Mouse (Mus musculus) gonadal fat pad, adult 2 months (tissue): ENCODE data around the gene Gm48551. TPM values are rescaled to one million over a fixed set of nuclear protein-coding genes. Genes with fewer than 3 reads are reported as not detected.

Source experiments
- DNase-seq: peaks from one replicate; pipeline ENCODE4 v3.0.0-alpha.2; 2012; ENCODE audit warnings: low read depth
- polyA plus RNA-seq: library from polyadenylated mRNA; depleted of rRNA; stranded (reverse); fragments of >200 nt; gene quantifications from 2 replicates; pipeline ENCODE4 v1.2.3, GENCODE M21; 2012; rRNA removed

The Gm48551 gene
- polyA plus RNA-seq, 1 experiment: 3.3 TPM

- no peak for DNase-seq
Measured at GRCm38 (mm10) chr10:81429605-81430061, 45.4 kb downstream of the Gm48551 start.

GRCm38 (mm10) chr10:81430141-81430830 lies 46.0 kb downstream of the Gm48551 start:
- DNase-seq: no peak

- DNase-seq: no peak
Measured at GRCm38 (mm10) chr10:81430831-81431525, 46.7 kb downstream of the Gm48551 start.

DNA sequence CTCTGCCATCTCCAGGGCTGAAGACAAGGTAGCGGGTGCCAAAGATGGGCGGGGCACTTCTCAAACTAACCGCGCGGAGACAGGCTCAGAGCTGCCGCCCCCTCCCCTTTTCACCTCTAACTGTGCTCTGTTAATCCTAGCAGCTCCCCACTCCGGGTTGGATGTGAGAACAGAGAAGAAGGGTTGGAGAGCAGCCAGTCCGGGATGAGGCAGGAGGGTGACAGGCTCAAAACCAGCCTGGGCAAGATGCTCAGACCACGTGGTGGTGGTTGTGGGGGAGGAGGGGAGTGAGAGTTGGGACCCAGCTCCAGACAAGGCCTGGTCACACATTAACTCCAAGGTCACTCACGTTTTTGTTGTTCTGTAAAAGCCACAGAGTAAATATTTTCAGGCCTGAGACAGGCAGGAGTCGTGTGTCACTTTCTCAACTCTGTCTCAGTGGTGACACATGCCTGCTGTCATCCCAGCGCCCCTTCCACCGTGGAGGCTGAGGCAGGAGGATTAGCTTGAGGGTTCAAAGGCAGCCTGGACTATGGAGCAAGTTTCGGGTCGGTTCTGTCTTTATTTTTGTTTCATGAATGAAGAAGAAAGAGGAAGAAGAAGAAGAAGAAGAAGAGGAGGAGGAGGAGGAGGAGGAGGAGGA lies 47.4 kb downstream of the Gm48551 start:
- no peak for DNase-seq

DNA sequence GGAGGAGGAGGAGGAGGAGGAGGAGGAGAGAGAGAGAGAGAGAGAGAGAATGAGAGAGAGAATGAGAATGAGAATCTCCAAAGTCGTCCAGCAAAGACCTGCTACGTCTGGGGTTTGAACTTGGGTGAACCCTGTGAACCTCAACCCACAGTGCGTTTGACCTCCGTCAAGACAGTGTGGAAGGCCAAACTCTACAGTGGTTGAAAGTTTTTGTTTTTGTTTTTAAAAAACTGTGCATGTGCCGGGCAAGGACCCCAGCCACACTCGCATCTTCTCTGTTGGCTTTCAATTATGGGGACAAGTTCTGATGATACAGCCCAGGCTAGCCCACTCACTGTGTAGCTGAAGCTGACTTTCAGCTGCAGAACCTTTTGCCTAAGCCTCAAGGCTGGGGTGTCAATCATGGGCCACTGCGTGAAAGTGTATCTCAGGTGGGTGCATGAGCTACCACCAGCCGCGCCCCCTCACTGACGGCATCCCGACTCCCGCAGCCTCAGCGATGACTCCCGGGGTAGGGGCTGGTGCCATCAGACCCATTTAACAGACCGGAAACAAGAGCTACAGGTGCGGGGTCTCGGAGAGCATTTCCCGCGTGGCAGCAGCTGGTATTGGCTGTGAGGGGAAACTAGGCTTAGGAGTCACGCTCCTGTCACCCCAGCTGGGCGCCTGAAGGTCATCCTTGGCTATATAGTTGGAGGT lies 48.1 kb downstream of the Gm48551 start:
- DNase-seq: no peak

DNA sequence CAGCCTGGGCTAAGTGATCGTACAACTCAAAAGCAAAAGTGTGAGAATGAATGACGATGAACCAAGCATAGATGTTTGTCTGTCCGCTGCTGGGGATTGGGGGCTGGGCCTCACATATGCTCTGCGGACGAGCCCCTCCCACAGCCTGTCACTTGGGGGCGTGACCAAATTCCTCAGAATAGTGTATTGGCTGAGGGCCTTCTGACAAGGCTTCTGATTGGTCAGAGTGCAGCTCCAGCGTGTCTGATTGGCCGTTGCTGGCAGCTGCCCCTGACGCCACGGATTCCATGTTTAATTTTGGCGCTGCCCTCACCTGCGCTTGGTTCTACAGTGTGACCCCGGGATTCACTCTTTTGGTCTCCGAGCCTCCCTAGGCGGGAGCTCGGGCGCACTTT lies 48.6 kb downstream of the Gm48551 start:
- DNase-seq: no peak

DNA sequence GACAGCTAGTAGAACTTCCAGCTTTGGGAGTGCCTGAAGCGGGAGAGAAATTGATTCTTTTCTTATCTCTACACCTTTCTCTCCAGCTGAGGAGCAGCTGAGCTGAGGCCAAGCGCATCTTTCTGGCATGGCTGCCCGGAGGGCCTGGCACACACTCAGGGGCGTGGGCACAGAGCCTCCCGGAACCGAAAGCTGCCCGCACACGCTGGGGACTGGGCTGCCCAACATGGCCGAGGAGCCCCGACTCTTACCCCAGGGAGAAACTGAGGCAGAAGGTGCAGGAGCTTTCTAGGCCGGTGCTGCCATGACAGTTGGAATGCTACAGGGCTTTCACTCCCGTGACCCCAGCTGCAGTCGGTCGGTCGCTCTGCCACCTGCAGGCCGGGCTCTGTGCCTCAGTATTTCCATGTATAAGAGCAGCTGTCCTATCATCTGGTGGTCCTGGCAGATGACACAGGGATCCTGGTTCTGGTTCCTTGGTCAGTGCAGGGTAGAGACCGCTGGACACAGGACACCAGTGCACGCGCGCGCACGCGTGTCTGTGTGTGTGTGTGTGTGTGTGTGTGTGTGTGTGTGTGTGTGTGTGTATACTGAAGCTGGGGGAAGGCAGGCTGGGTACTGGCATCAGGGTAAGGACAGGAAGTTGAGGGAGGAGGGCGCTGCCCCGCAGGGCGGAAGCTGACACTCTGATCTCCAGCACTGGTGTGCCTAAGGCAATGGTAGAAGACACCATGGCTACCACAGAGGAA lies 49.4 kb downstream of the Gm48551 start:
- DNase-seq: no peak

- DNase-seq: no peak
Measured at GRCm38 (mm10) chr10:81434361-81435263, 50.3 kb downstream of the Gm48551 start.

DNA sequence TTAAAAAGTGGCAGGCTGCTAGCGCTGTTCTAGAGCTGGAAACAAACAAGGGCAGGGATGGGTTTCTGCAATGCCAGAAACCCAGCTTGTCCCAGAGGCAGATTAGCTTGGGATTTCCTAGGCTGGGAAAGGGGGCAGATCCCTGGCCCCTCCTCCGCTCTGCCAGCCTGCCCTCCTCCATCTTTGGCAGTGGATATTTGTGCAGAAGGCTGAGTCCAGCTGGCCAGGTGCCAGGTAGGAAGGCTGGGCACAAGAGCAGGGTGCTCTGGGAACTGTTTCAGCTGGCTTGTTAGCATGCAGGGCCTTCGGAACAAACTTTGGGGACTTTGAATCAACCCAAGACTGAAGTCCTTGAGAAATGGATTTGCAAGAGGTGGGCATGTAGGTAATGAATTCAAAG lies 51.2 kb downstream of the Gm48551 start:
- DNase-seq: no peak

GRCm38 (mm10) chr10:81441019-81441418 lies 56.8 kb downstream of the Gm48551 start:
- no peak for DNase-seq

Other genes starting within 250 kb of the Gm48551 start
- gene Zbtb7a, start 249.2 kb upstream of the Gm48551 start, polyA plus RNA-seq: 30.0 and 49.1 TPM in 2 replicates
- 31.5 and 32.8 TPM in 2 replicates for gene Pias4, start 216.5 kb upstream of the Gm48551 start, polyA plus RNA-seq
- gene Eef2, start 207.8 kb upstream of the Gm48551 start, polyA plus RNA-seq: 1,971 and 2,241 TPM in 2 replicates
- gene Dapk3, start 201.5 kb upstream of the Gm48551 start, polyA plus RNA-seq: 76.3 and 81.7 TPM in 2 replicates
- not detected in 2 replicates for gene 4930442H23Rik, start 200.6 kb upstream of the Gm48551 start, polyA plus RNA-seq
- not detected in 2 replicates for gene Nmrk2, start 182.4 kb upstream of the Gm48551 start, polyA plus RNA-seq
- gene Atcay, start 153.6 kb upstream of the Gm48551 start, polyA plus RNA-seq: 0.03 TPM in 1 of 2 replicates, not detected in the other
- 17.9 and 20.9 TPM in 2 replicates for gene Zfr2, start 151.3 kb upstream of the Gm48551 start, polyA plus RNA-seq
- gene Matk, start 131.5 kb upstream of the Gm48551 start, polyA plus RNA-seq: 3.1 and 4.7 TPM in 2 replicates
- 65.7 and 72.8 TPM in 2 replicates for gene Mrpl54, start 117.5 kb upstream of the Gm48551 start, polyA plus RNA-seq
- gene Apba3, start 117.5 kb upstream of the Gm48551 start, polyA plus RNA-seq: 61.1 and 77.4 TPM in 2 replicates
- gene Tjp3, start 92.9 kb upstream of the Gm48551 start, polyA plus RNA-seq: 21.4 and 29.9 TPM in 2 replicates
- 57.9 and 58.4 TPM in 2 replicates for gene Pip5k1c, start 91.5 kb upstream of the Gm48551 start, polyA plus RNA-seq
- 24.8 and 25.0 TPM in 2 replicates for gene Cactin, start 63.4 kb upstream of the Gm48551 start, polyA plus RNA-seq
- gene Tbxa2r, start 55.7 kb upstream of the Gm48551 start, polyA plus RNA-seq: 8.3 and 9.3 TPM in 2 replicates
- gene Gipc3, start 41.2 kb upstream of the Gm48551 start, polyA plus RNA-seq: 1.4 and 1.7 TPM in 2 replicates
- 60.3 and 76.7 TPM in 2 replicates for gene Hmg20b, start 34.0 kb upstream of the Gm48551 start, polyA plus RNA-seq
- 29.8 and 39.5 TPM in 2 replicates for gene Mfsd12, start 27.0 kb upstream of the Gm48551 start, polyA plus RNA-seq
- gene 4930404N11Rik, start 18.6 kb upstream of the Gm48551 start, polyA plus RNA-seq: 1.7 and 2.0 TPM in 2 replicates
- 48.7 and 59.7 TPM in 2 replicates for gene Fzr1, start 6.0 kb upstream of the Gm48551 start, polyA plus RNA-seq
- gene Dohh, start within 50 bp of the Gm48551 start, polyA plus RNA-seq: 93.9 and 96.3 TPM in 2 replicates
- 3.1 and 5.6 TPM in 2 replicates for gene Gm48552, start 4.5 kb downstream of the Gm48551 start, polyA plus RNA-seq
- gene Smim24, start 8.6 kb downstream of the Gm48551 start, polyA plus RNA-seq: 28.6 and 32.6 TPM in 2 replicates
- 33.6 and 61.6 TPM in 2 replicates for gene Nfic, start 71.2 kb downstream of the Gm48551 start, polyA plus RNA-seq
- 0.27 and 0.67 TPM in 2 replicates for gene Celf5, start 98.2 kb downstream of the Gm48551 start, polyA plus RNA-seq
- 115 and 131 TPM in 2 replicates for gene Ncln, start 111.9 kb downstream of the Gm48551 start, polyA plus RNA-seq
- 2.8 and 3.5 TPM in 2 replicates for gene S1pr4, start 115.7 kb downstream of the Gm48551 start, polyA plus RNA-seq
- 3.3 and 4.7 TPM in 2 replicates for gene Gna15, start 139.8 kb downstream of the Gm48551 start, polyA plus RNA-seq
- 202 and 223 TPM in 2 replicates for gene Gna11, start 160.7 kb downstream of the Gm48551 start, polyA plus RNA-seq
- 651 and 877 TPM in 2 replicates for gene Aes, start 175.0 kb downstream of the Gm48551 start, polyA plus RNA-seq
- 75.0 and 107 TPM in 2 replicates for gene Tle2, start 190.1 kb downstream of the Gm48551 start, polyA plus RNA-seq
- gene Tle6, start 216.6 kb downstream of the Gm48551 start, polyA plus RNA-seq: 14.2 and 31.0 TPM in 2 replicates
- 1.2 and 1.7 TPM in 2 replicates for gene BC025920, start 221.8 kb downstream of the Gm48551 start, polyA plus RNA-seq
- gene Sirt6, start 243.3 kb downstream of the Gm48551 start, polyA plus RNA-seq: 27.7 and 28.5 TPM in 2 replicates
- gene Ankrd24, start 244.1 kb downstream of the Gm48551 start, polyA plus RNA-seq: 38.6 and 40.5 TPM in 2 replicates